Mouse (Mus musculus): ENCODE results near the gene Ift88.

- peak; percentile 89 for TF ChIP-seq CTCF (IDR thresholded peaks at IDR 0.05; ENCODE audit: low read depth)
- no peak for TF ChIP-seq EP300 (IDR thresholded peaks at IDR 0.05; ENCODE audit: low read depth)
Measured at GRCm38 (mm10) chr14:57533214-57533613, 109.4 kb downstream of the Ift88 start.
